Mouse (Mus musculus): ENCODE measurements around the gene Capn7.

GRCm38 (mm10) chr14:31362236-31362635, 25.8 kb downstream of the Capn7 start:
- TF ChIP-seq CTCF (IDR thresholded peaks at IDR 0.05; ENCODE audit: low read depth) (no peak), EP300 (IDR thresholded peaks at IDR 0.05; ENCODE audit: low read depth) (no peak)
